Mouse (Mus musculus) left cerebral cortex, postnatal 36 days (tissue): ENCODE results near the gene Ddx59. TPM values are rescaled to one million over a fixed set of nuclear protein-coding genes. Genes with fewer than 3 reads are reported as not detected.

Source experiments
- DNase-seq, 2 experiments: peaks; one replicate each; pipeline ENCODE4 v3.0.0; 2021 to 2022; ENCODE audit warnings: low spot score in 2 of 2, mixed read lengths in 1 of 2
- intact Hi-C: fragments of 180-260 bp; cut with DNase I; formaldehyde crosslinking; loops from one replicate; pipeline ENCODE4 v1.15.1; 2025
- total RNA-seq, 2 experiments: library from RNA; stranded (reverse); gene quantifications; 2 replicates each; pipeline ENCODE4 v1.2.3; 2021

Gene Ddx59
- total RNA-seq, 2 experiments from 2014 or later, result 9.5 to 11.5 TPM

DNA sequence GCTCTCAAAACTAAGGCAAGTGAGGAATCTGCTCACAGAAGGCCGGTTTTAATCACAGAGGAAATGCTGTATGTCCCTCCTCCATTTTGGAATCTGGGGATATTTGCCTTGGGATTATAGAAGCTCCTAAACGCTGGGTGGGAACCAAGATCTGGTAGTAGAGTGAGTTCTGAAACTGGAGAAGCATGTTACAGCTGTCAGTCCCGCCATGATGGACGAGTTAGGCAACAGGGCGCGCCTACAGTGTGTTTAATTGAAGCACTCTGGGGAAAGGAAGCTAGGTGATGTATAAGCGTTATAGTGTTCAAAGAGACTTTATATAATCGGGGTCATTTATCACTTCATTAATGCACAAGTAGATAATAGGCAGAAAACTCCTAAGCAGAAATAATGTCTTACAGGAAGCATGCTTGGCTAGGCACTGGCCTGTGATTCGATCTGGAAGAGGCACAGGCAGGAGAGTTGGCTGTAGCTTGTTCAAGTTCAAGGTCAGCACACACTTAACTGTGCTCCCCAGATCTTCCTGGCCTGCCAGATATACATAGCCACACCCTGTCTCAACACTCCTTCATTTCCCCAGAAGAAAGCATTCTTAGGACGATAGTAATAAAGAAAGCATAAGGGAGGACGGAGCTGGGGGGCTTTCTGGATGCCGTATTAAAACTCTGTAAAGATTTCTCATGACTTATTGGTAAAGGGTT, 29.6 kb downstream of the Ddx59 start:
- DNase-seq, result no peak
- intact Hi-C loops, result loop anchor here (5.0 kb wide), 1 partner anchor 152 kb away; no protein-coding TSS in a partner anchor

DNA sequence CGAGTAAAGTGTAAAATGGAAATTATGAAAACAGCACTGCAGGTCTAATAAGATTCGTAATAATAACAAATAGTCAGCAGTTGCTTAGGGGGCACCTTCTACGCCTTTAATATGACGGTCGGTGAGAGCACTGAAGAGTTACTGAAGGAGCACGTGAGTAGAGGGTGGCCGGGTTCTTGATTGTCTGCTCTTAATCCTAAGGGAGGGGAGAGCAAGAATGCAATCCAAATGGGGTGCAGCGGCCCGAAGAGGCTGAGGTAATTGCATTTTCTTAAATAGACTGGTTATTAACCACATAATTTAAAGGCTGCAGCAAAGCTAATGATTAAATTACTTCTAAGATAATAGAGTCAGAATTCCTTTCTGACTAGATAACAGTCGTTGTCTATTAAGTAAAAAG, 31.9 kb downstream of the Ddx59 start:
- no peak for DNase-seq
- intact Hi-C loops, result no loop called here

DNA sequence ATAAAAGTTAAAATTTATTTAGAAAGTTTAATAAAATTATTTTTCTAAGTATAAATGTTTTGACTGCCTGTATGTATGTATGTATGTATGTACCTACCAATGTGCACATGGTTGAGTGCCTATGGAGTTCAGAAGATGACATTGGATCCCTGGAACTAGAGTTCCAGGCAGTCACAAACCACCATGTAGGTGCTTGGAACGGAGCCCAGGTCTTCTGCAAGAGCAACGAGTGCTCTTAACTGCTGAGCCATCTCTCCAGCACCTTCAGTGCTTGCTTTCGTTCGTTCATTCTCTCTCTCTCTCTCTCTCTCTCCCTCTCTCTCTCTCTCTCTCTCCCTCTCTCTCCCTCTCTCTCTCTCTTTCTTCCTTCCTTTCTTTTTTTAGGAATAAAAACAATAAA, 32.3 kb downstream of the Ddx59 start:
- intact Hi-C loops, result no loop called here
- no peak for DNase-seq

- no peak for DNase-seq
- intact Hi-C loops, result no loop called here
Observed at GRCm38 (mm10) chr1:136449541-136449940, 34.5 kb downstream of the Ddx59 start.

DNA sequence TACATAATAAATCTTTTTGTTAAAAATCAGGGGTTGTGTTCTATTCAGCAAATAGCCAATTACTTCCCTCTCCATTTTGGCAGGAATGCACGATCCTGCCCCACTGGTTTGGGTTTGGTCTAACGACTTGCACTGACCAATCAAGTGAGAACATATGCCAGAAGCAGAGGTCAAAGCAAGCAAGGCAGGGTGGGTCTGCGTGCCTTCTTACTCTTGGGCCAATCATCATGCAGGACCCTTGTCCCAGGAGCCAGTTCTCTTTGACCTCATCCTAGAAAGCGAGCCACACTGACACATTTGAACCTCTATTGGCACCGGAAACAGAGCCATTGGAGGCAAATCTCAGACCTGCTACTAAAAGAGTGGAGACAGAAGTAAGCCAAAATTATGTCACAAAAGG, 35.1 kb downstream of the Ddx59 start:
- DNase-seq, result no peak
- intact Hi-C loops, result no loop called here

DNA sequence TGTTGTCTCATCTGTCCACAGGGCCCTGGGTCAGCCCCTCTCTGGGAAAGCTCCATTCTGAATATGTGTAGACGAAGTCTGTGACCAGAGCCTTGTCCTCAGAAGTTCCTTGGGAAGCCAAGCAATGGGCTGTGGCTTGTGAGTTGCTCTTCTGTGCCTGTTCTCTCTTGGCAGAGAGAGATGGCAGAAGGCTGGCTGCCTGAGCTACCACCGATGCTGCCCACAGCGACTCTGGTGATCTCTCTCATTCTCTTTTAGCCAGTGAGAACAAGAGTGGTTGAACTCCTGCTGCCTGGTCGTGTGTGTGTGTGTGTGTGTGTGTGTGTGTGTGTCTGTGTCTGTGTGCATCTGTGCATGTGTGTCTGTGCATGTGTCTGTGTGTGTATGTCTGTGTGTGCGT, 37.4 kb downstream of the Ddx59 start:
- intact Hi-C loops, result no loop called here
- DNase-seq, result no peak

DNA sequence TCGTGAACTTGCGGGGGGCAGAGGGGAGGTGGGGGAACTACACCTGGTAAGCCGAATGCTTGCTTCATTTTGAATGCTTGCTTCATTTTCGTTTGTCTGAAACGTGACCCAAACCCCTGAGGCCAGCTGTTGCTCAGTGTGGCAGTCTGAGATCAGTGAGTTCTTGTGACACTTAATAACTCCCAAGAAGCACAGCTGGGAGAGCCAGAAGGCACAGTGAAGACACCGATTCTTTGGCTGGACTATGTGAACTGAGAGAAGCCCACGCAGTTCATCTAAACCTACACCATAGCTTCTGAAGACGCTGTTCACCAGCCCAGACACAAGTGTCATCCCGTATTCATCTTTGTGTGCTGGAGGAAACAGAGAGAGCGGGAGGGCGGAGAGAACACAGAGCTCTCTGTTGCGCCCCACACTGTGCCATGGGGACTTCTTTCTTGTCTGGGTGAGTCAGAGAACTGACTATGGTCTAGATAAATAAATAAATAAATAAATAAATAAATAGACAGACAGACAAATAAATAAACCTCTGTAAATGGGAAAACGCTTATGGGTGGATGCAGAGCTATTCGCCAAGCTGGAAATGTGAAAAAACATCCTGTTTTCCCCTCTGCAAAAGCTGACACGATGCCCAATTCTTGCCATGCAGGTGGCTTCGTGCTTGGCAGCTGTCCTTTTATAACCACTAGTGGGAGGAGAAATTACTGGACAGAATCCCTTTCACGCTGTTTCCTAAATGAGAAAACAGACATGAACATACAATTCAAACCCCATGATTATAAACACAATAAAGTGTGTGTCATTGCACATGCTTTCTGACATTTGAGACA, 40.9 kb downstream of the Ddx59 start:
- no peak for DNase-seq
- intact Hi-C loops, result loop anchor here (5.0 kb wide), 3 partner anchors 149 to 289 kb away; no protein-coding TSS in a partner anchor

GRCm38 (mm10) chr1:136456741-136457140, 41.7 kb downstream of the Ddx59 start:
- intact Hi-C loops, result loop anchor here (5.0 kb wide), 3 partner anchors 149 to 289 kb away; no protein-coding TSS in a partner anchor

DNA sequence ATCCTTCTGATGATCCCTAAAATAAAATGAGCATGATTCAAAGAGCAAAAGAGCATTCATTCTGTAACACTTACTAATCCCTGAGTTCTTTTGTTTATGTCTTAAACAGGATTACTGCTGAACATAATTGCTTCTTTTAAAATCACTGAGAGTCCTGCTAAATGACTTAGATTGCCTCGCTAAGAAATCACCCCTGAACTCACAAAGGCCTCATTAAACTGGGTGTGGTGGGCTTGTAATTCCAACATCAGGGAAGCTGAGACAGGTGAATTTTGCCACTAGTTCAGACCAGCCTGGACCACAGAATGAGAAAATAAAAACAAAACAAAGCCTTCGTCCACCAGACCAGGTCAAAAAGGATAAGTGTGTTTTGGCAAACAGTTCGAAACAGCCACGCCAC, 42.3 kb downstream of the Ddx59 start:
- DNase-seq, result no peak
- intact Hi-C loops, result loop anchor here (5.0 kb wide), 3 partner anchors 150 to 290 kb away; no protein-coding TSS in a partner anchor

More at GRCm38 (mm10) chr1:136456741-136457140, 41.7 kb downstream of the Ddx59 start:
- no peak for DNase-seq

GRCm38 (mm10) chr1:136458691-136459245, 43.7 kb downstream of the Ddx59 start:
- no peak for DNase-seq
- intact Hi-C loops, result loop anchor here (5.0 kb wide), 3 partner anchors 151 to 291 kb away; no protein-coding TSS in a partner anchor

DNA sequence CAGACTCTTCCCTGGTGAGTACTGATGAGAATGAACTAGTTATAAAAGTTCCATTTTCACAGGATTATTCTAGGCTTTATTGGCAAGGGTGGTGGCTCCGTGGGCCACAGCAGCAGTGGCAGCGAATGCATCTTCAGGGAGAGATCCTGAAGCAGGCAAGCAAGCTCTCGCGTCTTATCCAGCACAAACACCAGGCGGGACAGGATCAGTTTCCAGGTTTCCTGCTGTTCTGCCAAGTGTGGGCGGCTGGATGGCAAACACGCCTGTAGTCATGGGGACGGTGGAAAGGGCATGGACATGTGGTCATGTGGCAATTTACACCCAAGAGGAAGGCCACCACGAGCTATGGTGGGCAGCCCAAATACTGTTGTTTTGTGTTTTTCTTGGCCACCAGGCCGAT, 47.4 kb downstream of the Ddx59 start:
- intact Hi-C loops, result loop anchor here (10.0 kb wide), 1 partner anchor 408 kb away; the partner anchor contains the start of genes Ascl5 and Cacna1s
- peak; percentile 29 to 36 for DNase-seq

DNA sequence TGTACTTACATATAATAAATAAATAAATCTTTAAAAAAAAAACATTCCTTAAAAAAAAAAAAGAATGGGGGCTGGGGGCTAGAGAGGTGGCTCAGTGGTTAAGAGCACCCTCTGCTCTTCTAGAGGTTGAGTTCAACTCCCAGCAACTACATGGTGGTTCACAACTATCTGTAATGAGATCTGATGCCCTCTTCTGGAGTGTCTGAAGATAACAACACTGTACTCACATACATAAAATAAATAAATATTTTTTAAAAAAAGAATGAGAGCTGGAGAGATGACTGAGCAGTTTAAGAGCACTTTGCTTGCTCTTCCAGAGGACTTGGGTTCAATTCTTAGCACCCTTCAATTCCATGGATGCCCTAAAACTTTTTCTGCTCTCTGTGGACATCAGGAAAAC, 50.1 kb downstream of the Ddx59 start:
- no peak for DNase-seq
- intact Hi-C loops, result loop anchor here (10.0 kb wide), 1 partner anchor 410 kb away; the partner anchor contains the start of genes Ascl5 and Cacna1s

GRCm38 (mm10) chr1:136466143-136466811, 51.2 kb downstream of the Ddx59 start, which contains the start of gene Kif14:
TSS of gene Kif14 (plus strand) at chr1:136466343.
- intact Hi-C loops, result loop anchor here (10.0 kb wide), 1 partner anchor 411 kb away; the partner anchor contains the start of genes Ascl5 and Cacna1s
- peak; percentile 89 to 90 for DNase-seq

DNA sequence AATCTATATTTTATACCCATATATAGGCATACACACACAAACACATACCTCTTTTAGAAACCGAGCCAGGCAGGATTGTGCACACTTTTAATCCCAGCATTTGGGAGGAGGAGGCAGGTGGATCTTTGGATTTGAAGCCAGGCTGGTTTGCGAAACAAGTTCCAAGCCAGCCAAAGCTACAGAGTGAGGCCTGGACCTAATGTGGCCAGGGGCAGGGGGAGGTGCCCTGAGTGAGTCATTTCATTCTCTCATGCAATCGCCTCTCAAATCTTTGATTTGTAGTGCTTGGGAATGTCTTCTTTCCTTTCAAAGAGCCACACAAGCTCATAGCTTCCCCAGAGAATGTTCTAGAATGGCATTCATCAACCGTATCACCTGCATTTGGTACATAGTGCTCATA, 54.3 kb downstream of the Ddx59 start:
- DNase-seq, result no peak
- intact Hi-C loops, result loop anchor here (10.0 kb wide), 1 partner anchor 415 kb away; the partner anchor contains the start of genes Ascl5 and Cacna1s

DNA sequence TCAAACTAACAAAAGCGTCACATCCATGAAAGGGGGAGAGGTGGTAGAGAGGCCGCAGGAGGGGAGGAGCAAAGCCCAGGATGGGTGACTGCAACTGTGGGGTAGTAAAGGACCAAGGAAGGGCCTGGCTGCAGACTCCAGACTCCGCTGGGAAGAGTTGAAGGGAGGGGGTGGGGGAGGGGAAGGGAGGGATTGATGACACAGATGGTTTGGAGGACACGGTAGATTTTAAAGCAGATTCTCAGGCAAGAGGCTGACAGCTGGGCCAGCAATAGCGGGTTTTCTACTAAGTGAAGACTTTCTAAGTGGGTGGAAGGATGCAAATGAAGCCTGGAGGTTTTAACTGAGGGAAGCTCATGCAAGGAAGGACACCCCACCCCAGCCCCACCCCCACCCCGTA, 55.4 kb downstream of the Ddx59 start:
- no peak for DNase-seq
- intact Hi-C loops, result no loop called here
